Mouse (Mus musculus) heart, adult 2 months (tissue): ENCODE data around the gene Tnks2.

Source experiments
- CTCF ChIP-seq: fragments of 200-600 bp; IDR thresholded peaks from 2 replicates; pipeline ENCODE4 v1.8.1; 2022; ENCODE audit warnings: antibody characterized with exemption, mild to moderate bottlenecking, moderate library complexity
- POLR2A ChIP-seq: fragments of 200-500 bp; IDR thresholded peaks from 2 replicates; pipeline ENCODE4 v1.6.1; 2011; ENCODE audit warnings: mild to moderate bottlenecking, low read depth, low read length, control low read depth; ENCODE audit not compliant: insufficient read depth

DNA sequence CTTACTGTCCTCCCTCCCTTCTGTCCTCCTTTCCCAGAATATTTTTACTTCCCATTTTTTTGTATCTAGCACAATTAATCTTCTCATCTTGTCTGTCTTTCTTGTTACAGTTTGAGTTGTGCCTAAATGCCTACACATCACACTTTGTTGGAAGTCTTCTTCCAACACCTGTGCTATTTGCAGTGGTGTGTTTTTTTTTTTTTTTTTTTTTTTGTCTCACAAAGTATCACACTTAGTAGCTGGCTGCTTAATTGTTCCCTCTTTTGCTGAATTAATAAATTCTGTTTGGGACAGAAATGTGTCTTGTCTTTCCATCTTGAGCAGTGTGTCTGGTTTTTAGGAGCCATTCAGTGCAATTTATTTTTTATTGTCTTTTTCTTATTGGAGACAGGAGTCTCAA lies 95.8 kb downstream of the Tnks2 start:
- TF ChIP-seq CTCF, result no peak
- TF ChIP-seq POLR2A, result no peak
